Mouse (Mus musculus): ENCODE results near the gene Mfap1b.
A peak's percentile ranks its signal among the peaks of the same experiment; 100 is the strongest.

Mfap1b gene

DNA sequence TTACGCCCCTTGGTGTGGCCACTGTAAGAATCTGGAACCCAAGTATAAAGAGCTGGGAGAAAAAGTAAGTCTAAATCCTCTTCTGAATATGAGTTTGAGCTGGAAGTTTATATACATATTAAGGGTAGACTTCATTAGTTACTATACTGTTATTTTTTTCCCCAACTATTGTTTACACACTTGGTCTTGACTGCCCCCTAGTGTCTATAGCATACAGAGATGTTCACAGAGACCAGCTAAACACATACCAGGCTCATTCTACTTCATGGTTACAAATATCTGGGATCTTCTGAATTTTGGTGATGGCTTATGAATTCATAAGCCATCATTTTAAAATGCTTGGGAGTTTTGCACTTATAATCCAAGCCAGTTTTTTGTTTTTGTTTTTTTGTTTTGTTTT is 39.0 kb downstream of the Mfap1b start:
- DNase-seq (ENCODE audit: low spot score) = no peak

DNA sequence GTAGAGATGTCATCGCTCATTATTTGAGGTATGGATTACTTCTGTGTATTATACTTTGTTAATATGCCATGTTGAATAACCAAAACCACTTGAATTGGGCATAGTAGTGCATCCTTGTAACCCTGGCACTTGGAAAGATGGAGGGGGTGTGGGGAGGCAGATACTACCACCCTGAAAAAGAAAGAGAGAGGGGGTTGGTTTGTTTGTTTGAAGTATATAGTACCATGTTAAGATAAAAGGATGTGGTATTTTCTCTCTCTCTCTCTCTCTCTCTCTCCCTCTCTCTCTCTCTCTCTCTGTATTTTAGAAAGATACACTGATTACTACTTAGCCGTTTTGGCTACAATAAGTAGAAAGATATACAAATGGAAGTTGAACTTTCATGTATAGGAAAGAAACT is 48.0 kb downstream of the Mfap1b start:
- no peak for DNase-seq (ENCODE audit: low spot score)

DNA sequence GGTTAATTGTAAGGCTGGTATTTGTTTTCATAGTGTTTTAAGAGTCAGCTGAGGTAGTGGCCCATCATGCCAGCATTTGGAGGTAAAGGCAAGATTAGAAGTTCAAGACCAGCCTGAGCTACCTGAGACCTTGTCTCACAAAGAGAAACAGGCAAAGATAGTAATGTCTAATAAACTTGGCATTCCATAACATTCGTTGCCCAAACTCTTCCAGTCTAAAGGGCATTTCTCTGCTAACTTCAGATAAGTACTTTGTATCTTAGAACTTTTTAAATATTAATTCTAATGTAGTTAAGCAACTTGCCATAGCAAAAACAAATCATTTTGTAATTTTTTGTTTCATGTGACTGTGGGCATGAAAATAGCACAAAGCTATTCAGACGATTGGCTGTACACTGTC is 50.7 kb downstream of the Mfap1b start:
- DNase-seq (ENCODE audit: low spot score) = no peak

DNA sequence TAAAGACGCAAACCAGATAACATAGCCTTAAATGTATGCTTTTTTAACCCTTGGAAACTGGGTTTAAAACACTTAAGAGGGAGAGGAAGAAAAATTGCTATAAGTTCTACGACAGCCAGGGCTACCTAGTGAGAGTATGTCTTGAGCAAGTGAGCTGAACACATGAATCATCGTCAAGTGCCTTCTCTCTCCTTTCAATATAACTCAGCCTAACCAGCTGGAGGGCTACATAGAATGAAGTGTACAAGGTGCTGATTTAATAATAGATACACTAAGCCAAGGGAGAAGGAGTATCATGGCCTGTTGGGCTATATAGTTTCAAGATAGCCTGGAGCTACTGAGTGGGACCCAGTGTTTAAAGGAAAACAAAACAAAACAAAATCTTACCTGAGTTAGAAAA is 55.4 kb downstream of the Mfap1b start:
- no peak for DNase-seq (ENCODE audit: low spot score)

DNA sequence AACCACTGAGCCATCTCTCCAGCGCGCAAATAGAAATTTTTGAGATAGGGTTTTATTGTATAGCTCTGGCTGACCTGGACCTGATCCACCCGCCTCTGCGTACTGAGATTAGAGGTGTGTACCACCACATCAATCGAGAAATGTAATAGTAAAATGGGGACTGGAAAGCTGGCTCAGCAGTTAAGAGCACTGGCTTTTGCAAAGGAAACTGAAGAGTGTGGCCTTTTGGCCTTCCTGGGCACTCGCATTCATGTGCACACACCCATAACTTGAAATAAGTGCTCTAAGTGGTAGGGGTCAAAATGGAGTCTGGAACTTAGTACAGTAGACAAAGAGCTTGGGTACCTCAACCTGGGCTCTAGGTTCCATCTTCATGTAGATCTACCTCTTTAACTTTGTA is 57.5 kb downstream of the Mfap1b start:
- no peak for DNase-seq (ENCODE audit: low spot score)

DNA sequence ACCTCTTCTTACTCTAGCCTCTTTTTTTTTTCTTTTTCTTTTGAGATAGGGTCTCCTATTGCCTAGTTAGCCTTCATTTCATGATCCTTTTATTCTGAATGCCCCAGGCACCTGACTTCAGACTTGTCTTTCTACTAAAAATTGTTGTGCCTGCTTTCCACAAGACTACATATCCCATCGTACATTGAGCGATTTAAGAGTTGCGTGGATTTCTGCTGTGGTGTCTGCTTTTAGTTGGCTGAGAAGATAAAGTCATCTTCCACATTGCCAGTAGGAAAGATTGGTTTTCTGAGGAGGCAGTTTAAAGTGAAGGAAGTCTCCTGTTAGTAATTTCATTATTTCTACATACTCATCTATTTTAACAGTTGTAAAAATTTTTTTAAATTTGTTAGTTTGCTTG is 58.3 kb downstream of the Mfap1b start:
- no peak for DNase-seq (ENCODE audit: low spot score)

DNA sequence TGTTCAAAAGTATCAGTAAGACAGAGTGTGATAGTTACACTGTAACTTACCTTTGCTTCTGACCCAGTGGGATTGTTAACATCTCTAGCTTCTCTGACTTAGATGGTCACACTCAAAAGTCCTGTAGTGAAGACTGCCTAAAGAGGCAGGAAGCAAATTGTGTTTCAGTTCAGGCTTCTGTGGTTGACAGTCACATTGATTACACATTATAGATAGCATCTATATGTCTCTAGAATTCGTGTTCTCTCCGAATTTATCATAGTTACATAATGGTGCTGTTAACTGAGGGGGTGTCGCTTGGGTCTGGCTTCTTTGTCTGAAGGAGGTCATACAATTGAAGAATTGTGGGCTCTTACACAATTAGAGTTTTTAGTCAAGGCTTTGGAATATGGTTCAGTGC is 58.8 kb downstream of the Mfap1b start:
- DNase-seq (ENCODE audit: low spot score) = no peak

DNA sequence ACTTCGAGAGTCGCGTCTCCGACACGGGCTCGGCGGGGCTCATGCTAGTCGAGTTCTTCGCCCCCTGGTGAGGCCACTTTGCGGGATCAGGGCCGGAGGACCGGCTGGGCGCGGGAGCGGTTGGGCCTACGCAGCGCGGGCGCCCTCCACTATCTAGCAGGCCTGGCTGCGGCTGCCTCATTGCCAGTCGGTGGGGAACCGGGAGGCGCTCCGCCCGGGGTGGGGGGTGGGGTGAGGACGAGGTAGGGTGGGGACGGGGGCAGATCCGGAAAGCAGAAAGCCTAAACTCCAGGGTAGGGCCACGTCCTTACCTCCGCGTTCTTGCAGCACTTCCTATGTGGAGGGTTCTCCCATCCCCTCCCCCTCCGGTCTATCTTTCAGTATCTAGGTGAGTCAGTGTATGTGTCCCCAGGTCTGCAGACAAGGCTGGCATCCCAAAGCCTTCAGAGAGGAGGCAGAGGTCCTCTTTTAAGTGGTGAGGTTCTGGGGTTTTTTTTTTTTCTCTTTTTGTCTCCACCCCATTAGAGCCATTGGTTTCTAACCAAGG is 59.7 kb downstream of the Mfap1b start:
- no peak for DNase-seq (ENCODE audit: low spot score)

DNA sequence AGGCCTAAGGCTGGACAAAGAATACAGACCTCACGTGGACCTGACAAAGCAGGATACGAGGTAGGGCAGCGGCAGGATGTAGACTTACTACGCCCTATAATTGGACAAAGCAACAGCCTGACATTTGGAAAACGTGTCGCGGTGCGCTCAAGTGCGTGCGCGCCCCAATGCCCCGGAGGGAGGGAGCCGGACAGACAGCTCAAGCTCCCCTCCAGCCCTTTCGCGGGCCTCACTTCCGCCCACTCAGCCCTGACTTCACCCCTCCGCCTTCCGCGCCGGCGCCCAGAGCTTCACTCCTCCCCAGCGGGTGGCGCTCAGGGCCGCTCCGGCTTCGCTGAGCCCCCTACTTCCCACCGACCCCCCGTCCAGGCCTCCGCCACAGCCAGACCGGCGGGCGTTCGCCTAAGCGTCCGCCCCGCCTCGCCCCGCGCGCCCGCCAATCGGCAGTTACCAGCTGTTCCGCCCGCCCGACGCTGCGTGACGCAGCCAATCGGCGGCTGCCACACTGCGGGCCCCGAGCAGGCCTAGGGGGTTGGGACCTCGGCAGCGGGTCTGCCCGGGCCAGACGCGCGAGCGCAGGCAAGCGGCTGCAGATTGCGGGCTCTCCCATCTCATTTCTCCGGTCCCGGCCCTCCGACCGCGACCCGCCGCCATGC is 60.4 kb downstream of the Mfap1b start, which contains the start of the genes Pdia3 and Catsper2:
Pdia3 (plus strand) TSS at position 389 of the 656 bp plus-strand sequence.
Catsper2 (minus strand) TSS at position 406 of the 656 bp plus-strand sequence.
- DNase-seq (ENCODE audit: low spot score) = peak; percentile 76

DNA sequence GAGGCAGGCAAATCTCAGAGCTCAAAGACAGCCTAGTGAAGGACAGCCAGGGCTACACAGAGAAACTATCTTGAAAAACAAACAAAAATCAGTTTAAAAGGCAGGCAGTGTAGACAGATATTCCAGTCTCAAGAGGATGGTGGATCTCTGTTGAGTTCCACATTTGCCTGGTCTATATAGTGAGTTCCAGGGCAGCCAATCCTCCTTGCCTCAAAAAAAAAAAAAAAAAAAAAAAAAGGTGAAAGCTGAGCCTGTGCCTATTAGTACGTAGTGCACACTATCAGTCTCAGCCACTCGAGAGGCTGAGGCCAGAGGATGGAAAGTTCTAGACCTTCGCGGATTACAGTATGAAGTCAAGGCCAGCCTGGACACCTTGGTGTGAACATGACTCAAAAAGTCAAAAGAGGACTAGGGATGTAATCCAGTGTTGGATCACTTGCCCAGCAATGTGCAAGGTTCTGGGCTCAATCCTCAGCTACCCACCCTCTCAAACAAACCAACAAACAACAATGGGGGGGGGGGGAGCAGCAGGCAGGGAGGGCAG is 61.0 kb downstream of the Mfap1b start:
- DNase-seq (ENCODE audit: low spot score) = no peak

Data from layer of hippocampus, adult 9-10 months (tissue).